Mouse (Mus musculus): ENCODE measurements around the gene Tas2r135. TPM values are rescaled to one million over a fixed set of nuclear protein-coding genes. Genes with fewer than 3 reads are reported as not detected.

Gene Tas2r135
- total RNA-seq, 1 experiment from 2014 or later = not detected

DNA sequence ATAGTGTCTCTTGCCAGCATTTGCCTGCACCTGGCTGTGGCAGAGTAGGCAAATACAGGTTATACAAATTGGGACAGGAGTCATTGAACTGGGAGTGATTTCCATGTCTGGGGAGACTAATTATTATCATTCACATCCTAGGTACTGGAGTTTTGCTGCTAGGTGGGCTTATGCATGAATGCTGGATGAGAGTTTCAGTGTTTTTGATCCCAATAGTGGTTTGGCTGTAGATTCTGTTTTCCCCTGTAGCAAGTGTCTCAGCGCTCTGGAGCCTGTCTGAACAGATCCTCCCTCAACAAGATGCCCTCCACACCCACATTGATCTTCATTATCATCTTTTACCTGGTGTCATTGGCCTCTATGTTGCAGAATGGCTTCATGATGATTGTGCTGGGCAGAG is 5.3 kb upstream of the Tas2r135 start, which contains the start of gene Tas2r143:
Tas2r143 (plus strand) TSS at position 301 of the 400 bp plus-strand sequence.
- no peak for ATAC-seq (replicated peaks; ENCODE audit: insufficient number of reproducible peaks, low FRiP score, low TSS enrichment, poor library complexity, severe bottlenecking)

DNA sequence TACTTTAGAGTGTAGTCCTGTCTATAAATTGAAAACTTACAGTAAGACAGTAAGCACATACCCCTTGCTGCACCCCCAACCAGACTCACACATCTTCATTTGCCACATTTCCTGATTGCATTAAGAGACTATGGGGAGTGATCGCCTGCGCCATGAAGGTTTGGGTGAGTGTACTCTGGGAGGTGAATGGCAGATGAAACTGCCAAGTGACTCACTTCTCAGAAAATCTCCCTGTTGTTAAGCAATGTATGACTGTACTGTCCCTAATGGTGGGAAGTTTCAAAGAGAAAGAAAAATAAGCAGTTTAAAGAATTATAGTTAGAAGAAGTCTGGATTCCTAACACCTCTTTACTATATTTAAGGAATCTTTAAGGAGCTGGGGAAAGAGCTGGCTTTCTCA is 14.2 kb downstream of the Tas2r135 start:
- ATAC-seq (replicated peaks; ENCODE audit: insufficient number of reproducible peaks, low FRiP score, low TSS enrichment, poor library complexity, severe bottlenecking) = peak; percentile 50; the same call in 1 of the 2 replicates

DNA sequence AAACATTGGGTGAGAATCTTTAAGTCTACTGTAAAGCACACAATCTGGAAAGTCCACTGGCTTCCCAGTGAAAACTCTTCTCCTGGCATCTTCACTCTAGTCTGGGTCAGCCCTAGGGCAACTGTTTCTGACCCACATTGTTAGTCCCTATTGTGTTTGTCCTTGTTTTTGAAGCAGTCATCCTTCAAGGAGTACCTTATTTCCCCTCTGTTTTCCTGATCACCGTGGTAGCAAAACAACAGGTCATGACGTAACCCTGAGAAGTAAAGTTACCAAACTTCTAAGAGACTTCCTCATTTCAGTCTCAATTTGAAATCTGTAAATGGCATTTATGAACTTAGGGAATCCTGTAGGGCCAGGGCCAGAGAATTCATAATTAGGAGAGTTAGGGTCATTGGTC is 16.2 kb downstream of the Tas2r135 start:
- ATAC-seq (replicated peaks; ENCODE audit: insufficient number of reproducible peaks, low FRiP score, low TSS enrichment, poor library complexity, severe bottlenecking) = peak; percentile 87

DNA sequence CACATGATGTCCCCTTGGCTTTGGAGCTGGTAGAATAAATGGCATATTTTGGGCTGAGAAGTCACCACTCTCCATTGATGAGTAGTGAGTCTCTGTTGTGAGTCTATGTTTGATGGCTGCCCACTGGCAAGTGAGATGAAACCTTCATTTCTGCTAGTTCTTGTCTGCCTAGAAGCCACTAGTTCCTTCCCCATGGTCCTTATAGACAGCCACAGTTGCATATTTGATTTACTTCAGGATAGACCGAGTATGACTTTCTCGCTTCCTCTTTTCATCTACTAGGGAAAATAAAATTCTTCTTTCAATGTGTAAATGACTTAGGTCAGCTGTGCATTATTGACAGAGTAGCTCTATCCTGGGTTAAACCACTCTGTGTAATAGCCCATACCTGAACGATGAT is 19.2 kb downstream of the Tas2r135 start:
- ATAC-seq (replicated peaks; ENCODE audit: insufficient number of reproducible peaks, low FRiP score, low TSS enrichment, poor library complexity, severe bottlenecking) = no peak

DNA sequence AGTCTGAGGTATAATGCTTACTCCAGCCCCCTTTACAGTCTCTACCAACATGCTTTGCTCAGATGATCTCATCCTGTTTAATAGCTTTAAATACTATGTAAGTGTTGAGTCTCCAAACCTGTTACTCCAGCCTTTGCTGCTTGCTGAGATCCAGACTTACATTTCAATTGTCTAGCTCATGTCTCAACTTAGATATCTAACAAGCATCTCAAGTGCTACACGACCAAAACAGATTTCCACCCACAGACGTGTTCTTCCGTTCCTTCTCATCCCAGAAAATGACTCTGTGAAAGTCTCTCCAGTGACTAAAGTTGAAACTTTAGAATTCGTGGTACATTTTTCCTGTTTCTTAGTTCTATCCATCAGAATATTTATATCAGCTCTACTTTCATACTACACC is 21.1 kb downstream of the Tas2r135 start:
- no peak for ATAC-seq (replicated peaks; ENCODE audit: insufficient number of reproducible peaks, low FRiP score, low TSS enrichment, poor library complexity, severe bottlenecking)

DNA sequence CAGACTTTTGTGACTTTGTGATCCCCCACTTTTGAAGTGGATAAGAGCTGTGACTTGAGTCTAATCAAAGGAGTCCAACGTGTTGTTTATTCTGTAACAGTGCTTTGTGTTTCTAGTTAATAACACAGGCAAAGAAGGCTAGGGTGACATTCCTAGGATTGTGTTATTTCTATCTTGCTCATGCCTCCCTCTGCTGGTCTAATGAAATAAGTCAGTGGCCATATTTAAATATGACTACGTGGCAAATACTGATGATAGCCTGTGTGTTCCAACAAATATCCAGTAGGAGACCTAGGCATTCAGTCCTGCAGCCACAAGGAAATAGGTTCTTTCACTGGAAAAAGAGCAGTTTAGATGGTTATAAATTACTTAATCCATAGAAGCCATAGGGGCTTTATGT is 28.3 kb downstream of the Tas2r135 start:
- ATAC-seq (replicated peaks; ENCODE audit: insufficient number of reproducible peaks, low FRiP score, low TSS enrichment, poor library complexity, severe bottlenecking) = no peak

DNA sequence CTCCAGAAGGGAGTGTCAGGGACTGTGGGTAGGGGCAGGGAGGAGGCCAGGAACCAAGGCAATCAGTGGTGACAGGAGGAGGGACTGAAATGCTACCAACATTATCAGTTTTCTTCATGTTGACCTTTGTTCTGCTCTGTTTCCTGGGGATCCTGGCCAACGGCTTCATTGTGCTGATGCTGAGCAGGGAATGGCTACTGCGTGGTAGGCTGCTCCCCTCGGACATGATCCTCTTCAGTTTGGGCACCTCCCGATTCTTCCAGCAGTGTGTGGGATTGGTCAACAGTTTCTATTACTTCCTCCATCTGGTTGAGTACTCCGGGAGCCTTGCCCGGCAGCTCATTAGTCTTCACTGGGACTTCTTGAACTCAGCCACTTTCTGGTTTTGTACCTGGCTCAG is 29.2 kb downstream of the Tas2r135 start, which contains the start of gene Tas2r126:
Tas2r126 (plus strand) TSS at position 90 of the 400 bp plus-strand sequence.
- ATAC-seq (replicated peaks; ENCODE audit: insufficient number of reproducible peaks, low FRiP score, low TSS enrichment, poor library complexity, severe bottlenecking) = no peak

DNA sequence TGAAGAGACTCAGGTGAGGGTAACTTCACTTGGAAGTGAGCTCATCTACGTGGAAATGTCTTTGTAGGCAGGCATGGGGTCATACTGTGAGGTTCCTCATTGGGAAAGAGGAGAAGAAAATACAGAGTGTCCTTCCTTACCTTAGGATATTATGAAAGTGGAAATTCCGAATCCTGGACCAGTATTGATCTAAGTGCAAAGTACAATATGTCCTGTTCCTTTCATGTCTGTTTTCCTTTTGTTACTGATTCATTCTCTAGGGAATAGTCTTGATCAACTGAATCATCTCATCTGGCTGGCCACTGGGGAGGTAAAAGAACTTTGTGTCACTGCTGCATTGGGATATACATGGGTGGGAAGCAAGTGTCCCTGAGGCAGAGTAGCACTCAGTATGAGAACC is 30.3 kb downstream of the Tas2r135 start:
- no peak for ATAC-seq (replicated peaks; ENCODE audit: insufficient number of reproducible peaks, low FRiP score, low TSS enrichment, poor library complexity, severe bottlenecking)

DNA sequence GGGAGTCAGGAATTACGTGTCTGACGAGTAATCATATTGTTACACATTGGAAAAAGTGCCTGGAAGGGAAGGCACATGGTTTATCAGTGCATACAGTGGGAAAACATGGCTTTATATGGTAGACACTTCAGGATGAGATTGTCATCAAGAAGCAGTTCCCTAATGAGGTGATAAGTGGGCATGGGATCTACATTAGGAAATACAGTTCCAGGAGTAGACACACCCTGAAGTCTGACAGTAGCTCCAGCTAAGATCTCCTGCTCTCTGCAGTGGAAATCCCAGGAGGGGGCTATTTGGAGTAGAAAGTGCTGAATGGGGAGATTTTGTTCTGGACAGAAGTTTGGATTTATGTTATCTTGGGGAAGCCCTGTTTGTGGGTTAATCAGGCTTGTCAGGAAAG is 36.2 kb downstream of the Tas2r135 start:
- ATAC-seq (replicated peaks; ENCODE audit: insufficient number of reproducible peaks, low FRiP score, low TSS enrichment, poor library complexity, severe bottlenecking) = no peak

DNA sequence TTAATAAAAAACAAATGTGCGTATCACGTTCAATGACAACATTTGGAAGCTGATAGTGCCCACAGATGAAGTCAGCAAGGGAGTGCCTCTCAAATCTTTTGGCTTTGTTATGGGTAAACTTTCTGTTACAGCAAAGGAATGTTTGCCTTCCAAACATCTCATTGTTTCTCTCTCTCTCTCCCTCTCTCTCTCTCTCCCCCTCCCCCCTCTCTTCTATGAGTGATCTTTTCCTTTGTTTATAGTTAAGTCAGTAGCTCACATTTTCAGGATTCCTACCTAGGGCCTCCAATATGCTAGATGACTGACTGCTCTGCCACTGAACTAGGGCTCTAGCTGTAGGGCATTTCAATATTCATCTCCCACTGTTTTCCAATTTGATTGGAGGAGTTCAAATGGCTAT is 39.3 kb downstream of the Tas2r135 start:
- no peak for ATAC-seq (replicated peaks; ENCODE audit: insufficient number of reproducible peaks, low FRiP score, low TSS enrichment, poor library complexity, severe bottlenecking)

DNA sequence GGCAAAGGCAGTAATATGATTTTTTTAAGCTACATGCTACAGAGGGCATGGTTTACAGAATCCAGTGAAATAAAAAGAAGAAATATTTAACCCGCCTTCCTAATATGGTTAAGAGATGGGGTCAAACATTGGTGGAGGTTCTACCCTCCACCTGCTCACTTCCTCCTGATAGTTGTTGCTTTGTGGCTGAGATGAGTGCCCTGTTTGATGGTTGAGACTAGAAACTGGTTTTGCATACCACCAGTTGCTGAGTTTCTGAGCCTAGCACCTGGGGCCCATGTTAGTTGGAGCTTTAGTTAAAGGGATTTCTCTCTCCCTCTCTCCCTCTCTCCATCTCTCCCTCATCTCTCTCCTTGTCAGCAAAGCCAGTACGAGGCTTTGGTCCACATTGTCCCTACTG is 42.1 kb downstream of the Tas2r135 start:
- no peak for ATAC-seq (replicated peaks; ENCODE audit: insufficient number of reproducible peaks, low FRiP score, low TSS enrichment, poor library complexity, severe bottlenecking)

Other genes starting within 250 kb of the Tas2r135 start
- gene Tas2r144, start 190.1 kb upstream of the Tas2r135 start, total RNA-seq (2017) = not detected in 3 replicates
- gene Gstk1, start 159.5 kb upstream of the Tas2r135 start, total RNA-seq (2017) = 5.0 to 6.2 TPM (median 6.1 TPM) in 3 replicates
- gene Tmem139, start 143.5 kb upstream of the Tas2r135 start, total RNA-seq (2017) = not detected in 3 replicates
- gene Casp2, start 140.4 kb upstream of the Tas2r135 start, total RNA-seq (2017) = 60.1 to 70.0 TPM (median 67.4 TPM) in 3 replicates
- not detected in 3 replicates for gene Clcn1, start 118.7 kb upstream of the Tas2r135 start, total RNA-seq (2017)
- gene Fam131b, start 80.8 kb upstream of the Tas2r135 start, total RNA-seq (2017) = 0.10 to 0.32 TPM in 2 of 3 replicates, not detected in the other
- 102 to 184 TPM (median 117 TPM) in 3 replicates for gene Zyx, start 55.8 kb upstream of the Tas2r135 start, total RNA-seq (2017)
- gene Epha1, start 32.2 kb upstream of the Tas2r135 start, total RNA-seq (2017) = 0.29 to 0.43 TPM in 2 of 3 replicates, not detected in the other
- 2.9 to 4.2 TPM in 2 of 3 replicates, not detected in the other for gene Tas2r143, start 5.2 kb upstream of the Tas2r135 start, total RNA-seq (2017)
- gene Tas2r126, start 29.1 kb downstream of the Tas2r135 start, total RNA-seq (2017) = 1.1 TPM in 1 of 3 replicates, not detected in the others
- not detected in 3 replicates for gene Olfr458, start 59.8 kb downstream of the Tas2r135 start, total RNA-seq (2017)
- gene Olfr457, start 70.9 kb downstream of the Tas2r135 start, total RNA-seq (2017) = 0.19 TPM in 1 of 3 replicates, not detected in the others
- gene Olfr456, start 81.8 kb downstream of the Tas2r135 start, total RNA-seq (2017) = not detected in 3 replicates
- not detected in 3 replicates for gene Olfr455, start 142.2 kb downstream of the Tas2r135 start, total RNA-seq (2017)
- not detected in 3 replicates for gene Tcaf3, start 192.3 kb downstream of the Tas2r135 start, total RNA-seq (2017)
- not detected in 3 replicates for gene Tcaf2, start 239.8 kb downstream of the Tas2r135 start, total RNA-seq (2017)

Data from monocyte, adult 5-6 weeks (primary cell).